In genomic region chr17:35701978-35702461, GRCm38 (mm10) we compare ENCODE assay signal across 9 mouse cellular contexts. TPM values are rescaled to one million over a fixed set of nuclear protein-coding genes. Genes with fewer than 3 reads are reported as not detected.
DNase-seq lines count a peak whose midpoint lies in the region; ATAC-seq and TF ChIP-seq lines count a peak whose summit lies in the region.
"Had no signal": no experiment of that assay in that cellular context is flagged by ENCODE, and none has a peak within 500 bp of the region (broad histone marks: within the 10 kb centered on the region; RNA-seq: fewer than 3 reads in every experiment).

No protein-coding gene starts in this region.

- intact Hi-C loops in heart, postnatal 36 days (cut with DNase I), result no loop called here

- no peaks in the 10 kb centered on the region for H3K36me3 ChIP-seq in embryonic facial prominence, embryonic 11.5 days (replicated peaks; ENCODE audit: control insufficient read depth, insufficient read depth, low read depth, low read length)
- no peaks in the 10 kb centered on the region for H3K36me3 ChIP-seq in limb, embryonic 10.5 days
- H3K36me3 ChIP-seq in midbrain, embryonic 13.5 days, result no peaks in the 10 kb centered on the region

- H3K27me3 ChIP-seq in embryonic facial prominence, embryonic 11.5 days (ENCODE audit: control insufficient read depth, insufficient read depth, low read length), result peaks cover 11% of the 10 kb centered on the region
- H3K27me3 ChIP-seq in limb, embryonic 10.5 days (ENCODE audit: low read depth, poor library complexity, severe bottlenecking), result peaks cover 74% of the 10 kb centered on the region
- no peaks in the 10 kb centered on the region for H3K27me3 ChIP-seq in midbrain, embryonic 13.5 days

- H3K4me2 ChIP-seq in embryonic facial prominence, embryonic 11.5 days (ENCODE audit: low read depth, low read length), result peak overlapping the region; percentile 94
- peak overlapping the region; percentile 90 for H3K4me2 ChIP-seq in midbrain, embryonic 13.5 days (replicated peaks)

- peak overlapping the region; percentile 84 for H3K4me3 ChIP-seq in layer of hippocampus, adult 2 months
- H3K4me3 ChIP-seq in embryonic facial prominence, embryonic 11.5 days (ENCODE audit: low read depth, low read length), result peak overlapping the region; percentile 61
- H3K4me3 ChIP-seq in limb, embryonic 10.5 days, result peak overlapping the region; percentile 68
- peak overlapping the region; percentile 85 for H3K4me3 ChIP-seq in midbrain, embryonic 13.5 days (replicated peaks)

- peaks cover 4% of the 10 kb centered on the region; the same call in 1 of the 2 replicates for H3K4me1 ChIP-seq in embryonic facial prominence, embryonic 11.5 days (ENCODE audit: control insufficient read depth, insufficient read depth, low read length)
- H3K4me1 ChIP-seq in limb, embryonic 10.5 days, result peaks cover 73% of the 10 kb centered on the region
- H3K4me1 ChIP-seq in midbrain, embryonic 13.5 days (replicated peaks), result peaks cover 68% of the 10 kb centered on the region

- no peak for ATAC-seq in embryonic facial prominence, embryonic 11.5 days (replicated peaks; ENCODE audit: insufficient number of reproducible peaks, low FRiP score, low TSS enrichment, low read depth)
- no peak for ATAC-seq in midbrain, embryonic 13.5 days
- ATAC-seq in monocyte, adult 5-6 weeks (replicated peaks; ENCODE audit: insufficient number of reproducible peaks, low FRiP score, low TSS enrichment, poor library complexity, severe bottlenecking), result no peak

- peak overlapping the region; percentile 81 for H3K9ac ChIP-seq in embryonic facial prominence, embryonic 11.5 days (replicated peaks; ENCODE audit: low read length)
- H3K9ac ChIP-seq in midbrain, embryonic 13.5 days (replicated peaks), result peak overlapping the region; percentile 98
- H3K9ac ChIP-seq: liver, embryonic 14.5 days had no signal

- TF ChIP-seq CTCF in layer of hippocampus, adult 2 months (conservative IDR thresholded peaks at IDR 0.05), result no peak

- 2% methylated on average over 16 of the region's 16 CpGs for WGBS in embryonic facial prominence, embryonic 11.5 days
- 3% methylated on average over 16 of the region's 16 CpGs for WGBS in limb, embryonic 10.5 days
- WGBS in midbrain, embryonic 13.5 days, result under 1% methylated on average over 16 of the region's 16 CpGs

- no peaks in the 10 kb centered on the region for H3K9me3 ChIP-seq in embryonic facial prominence, embryonic 11.5 days (replicated peaks; ENCODE audit: control insufficient read depth, low read length)
- no peaks in the 10 kb centered on the region for H3K9me3 ChIP-seq in limb, embryonic 10.5 days (replicated peaks)
- no peaks in the 10 kb centered on the region for H3K9me3 ChIP-seq in midbrain, embryonic 13.5 days

- peak overlapping the region; percentile 97 for H3K27ac ChIP-seq in layer of hippocampus, adult 2 months
- H3K27ac ChIP-seq in embryonic facial prominence, embryonic 11.5 days (replicated peaks; ENCODE audit: low read depth, low read length), result peak overlapping the region; percentile 76
- peak overlapping the region; percentile 88 for H3K27ac ChIP-seq in limb, embryonic 10.5 days
- peak overlapping the region; percentile 99 for H3K27ac ChIP-seq in midbrain, embryonic 13.5 days
- H3K27ac ChIP-seq: liver, embryonic 14.5 days had no signal

- no peak for DNase-seq in layer of hippocampus, adult 2 months (ENCODE audit: low spot score in 2 of 2)
- DNase-seq in layer of hippocampus, adult 18-20 months (ENCODE audit: low spot score in 2 of 2), result no peak
- DNase-seq in embryonic facial prominence, embryonic 11.5 days (ENCODE audit: low spot score), result peak; percentile 52
- peak; percentile 34 to 50 for DNase-seq in heart, postnatal 36 days
- peak; percentile 67 for DNase-seq in limb, embryonic 10.5 days (ENCODE audit: low spot score)
- DNase-seq in right cerebral cortex, adult 18-20 months, result no peak

RNA-seq across cellular contexts. Expression of gene Ddr1, which starts 2.4 kb away (rescaled TPM):
- 10 to 100 TPM; 54.3 to 61.0 TPM for total RNA-seq in layer of hippocampus, adult 2 months (2021)
- total RNA-seq in layer of hippocampus, adult 18-20 months (2021), result 10 to 100 TPM; 59.0 to 59.7 TPM
- polyA plus RNA-seq in embryonic facial prominence, embryonic 11.5 days (2014; fragmentation: Nextera tagmentation; extraction: Ambion mirVana), result 20.4 and 24.6 TPM in 2 replicates
- 10 to 100 TPM; 29.3 to 37.4 TPM for total RNA-seq in heart, postnatal 36 days (2021)
- polyA plus RNA-seq in limb, embryonic 10.5 days (2016; fragmentation: Nextera tagmentation; extraction: Ambion mirVana), result 18.3 and 21.9 TPM in 2 replicates
- 163 and 187 TPM in 2 replicates for polyA plus RNA-seq in midbrain, embryonic 13.5 days (2015; fragmentation: Nextera tagmentation; extraction: Ambion mirVana)
- 0.67 to 1.2 TPM in 2 of 3 replicates, not detected in the other for total RNA-seq in monocyte, adult 5-6 weeks (2017)

RNA-seq across cellular contexts. Expression of gene Gtf2h4, which starts 28.5 kb away (rescaled TPM):
- 10 to 100 TPM; 29.9 to 35.3 TPM for total RNA-seq in layer of hippocampus, adult 2 months (2021)
- 10 to 100 TPM; 33.3 to 34.5 TPM for total RNA-seq in layer of hippocampus, adult 18-20 months (2021)
- 43.3 and 53.4 TPM in 2 replicates for polyA plus RNA-seq in embryonic facial prominence, embryonic 11.5 days (2014; fragmentation: Nextera tagmentation; extraction: Ambion mirVana)
- 10 to 100 TPM; 16.9 to 17.4 TPM for total RNA-seq in heart, postnatal 36 days (2021)
- 67.0 and 72.4 TPM in 2 replicates for polyA plus RNA-seq in limb, embryonic 10.5 days (2016; fragmentation: Nextera tagmentation; extraction: Ambion mirVana)
- 31.5 and 32.0 TPM in 2 replicates for polyA plus RNA-seq in midbrain, embryonic 13.5 days (2015; fragmentation: Nextera tagmentation; extraction: Ambion mirVana)
- 10.9 to 22.5 TPM (median 13.5 TPM) in 3 replicates for total RNA-seq in monocyte, adult 5-6 weeks (2017)

RNA-seq across cellular contexts. Expression of gene Vars2, which starts 34.6 kb away (rescaled TPM):
- 10 to 100 TPM; 32.4 to 47.3 TPM for total RNA-seq in layer of hippocampus, adult 2 months (2021)
- 10 to 100 TPM; 35.9 to 37.4 TPM for total RNA-seq in layer of hippocampus, adult 18-20 months (2021)
- polyA plus RNA-seq in embryonic facial prominence, embryonic 11.5 days (2014; fragmentation: Nextera tagmentation; extraction: Ambion mirVana), result 9.1 and 10.4 TPM in 2 replicates
- 10 to 100 TPM; 31.9 to 33.0 TPM for total RNA-seq in heart, postnatal 36 days (2021)
- polyA plus RNA-seq in limb, embryonic 10.5 days (2016; fragmentation: Nextera tagmentation; extraction: Ambion mirVana), result 21.1 and 21.5 TPM in 2 replicates
- polyA plus RNA-seq in midbrain, embryonic 13.5 days (2015; fragmentation: Nextera tagmentation; extraction: Ambion mirVana), result 13.0 and 15.1 TPM in 2 replicates
- 7.4 to 13.8 TPM (median 11.3 TPM) in 3 replicates for total RNA-seq in monocyte, adult 5-6 weeks (2017)

RNA-seq across cellular contexts. Expression of gene Mucl3, which starts 58.5 kb away (rescaled TPM):
- not detected for total RNA-seq in layer of hippocampus, adult 2 months (2021)
- not detected for total RNA-seq in layer of hippocampus, adult 18-20 months (2021)
- polyA plus RNA-seq in embryonic facial prominence, embryonic 11.5 days (2014; fragmentation: Nextera tagmentation; extraction: Ambion mirVana), result 0.13 and 0.28 TPM in 2 replicates
- not detected for total RNA-seq in heart, postnatal 36 days (2021)
- 0.08 and 0.24 TPM in 2 replicates for polyA plus RNA-seq in limb, embryonic 10.5 days (2016; fragmentation: Nextera tagmentation; extraction: Ambion mirVana)
- polyA plus RNA-seq in midbrain, embryonic 13.5 days (2015; fragmentation: Nextera tagmentation; extraction: Ambion mirVana), result not detected in 2 replicates
- total RNA-seq in monocyte, adult 5-6 weeks (2017), result not detected in 3 replicates
- polyA plus RNA-seq: liver, embryonic 14.5 days had no signal

Comparison
In these comparisons a context has a peak if more than half of its experiments do, and no peak if none do; other contexts are left out.
1. DNase-seq: peak in embryonic facial prominence, embryonic 11.5 days (single experiment), heart, postnatal 36 days (2 of 2) and limb, embryonic 10.5 days (single experiment); none in layer of hippocampus, adult 2 months (0 of 2), layer of hippocampus, adult 18-20 months (0 of 2) and right cerebral cortex, adult 18-20 months (single experiment).
2. RNA of gene Ddr1, which starts 2.4 kb away (total RNA-seq): 54.3 to 61.0 TPM in layer of hippocampus, adult 2 months, 59.0 to 59.7 TPM in layer of hippocampus, adult 18-20 months and 29.3 to 37.4 TPM in heart, postnatal 36 days; 0.67 to 1.2 TPM in monocyte, adult 5-6 weeks; every median in the first group is over 10 times any median in the second.
3. Peak in every context shown above with its lines, with median percentiles within 50 percentile points of each other: H3K27ac ChIP-seq and H3K4me3 ChIP-seq.